Mouse (Mus musculus) Muller cell, postnatal 12 days (primary cell): ENCODE results near the gene Gm17651.
A peak's percentile ranks its signal among the peaks of the same experiment; 100 is the strongest.

Experiments
- DNase-seq: peaks from one replicate; pipeline ENCODE4 v3.0.0-alpha.2; 2015; ENCODE audit errors: inconsistent ontology term

Gene Gm17651

DNA sequence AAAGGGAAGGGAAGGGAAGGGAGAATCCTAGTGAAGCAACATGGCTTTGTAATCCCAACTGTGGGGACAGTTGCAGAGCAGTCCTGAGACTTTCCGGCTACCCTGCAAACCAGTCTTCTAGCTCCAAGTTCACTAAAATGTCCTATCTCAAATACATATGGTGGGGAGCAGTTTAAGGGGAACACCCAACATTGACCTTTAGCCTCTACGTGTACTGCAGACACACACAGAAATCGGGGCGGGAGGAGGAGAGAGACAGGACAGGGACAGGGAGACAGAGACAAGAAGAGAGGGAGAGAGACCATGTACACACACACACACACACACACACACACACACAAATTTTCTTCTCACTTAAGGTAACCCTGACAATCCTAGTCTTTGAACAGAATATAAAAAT is 44.6 kb downstream of the Gm17651 start:
- DNase-seq = no peak

DNA sequence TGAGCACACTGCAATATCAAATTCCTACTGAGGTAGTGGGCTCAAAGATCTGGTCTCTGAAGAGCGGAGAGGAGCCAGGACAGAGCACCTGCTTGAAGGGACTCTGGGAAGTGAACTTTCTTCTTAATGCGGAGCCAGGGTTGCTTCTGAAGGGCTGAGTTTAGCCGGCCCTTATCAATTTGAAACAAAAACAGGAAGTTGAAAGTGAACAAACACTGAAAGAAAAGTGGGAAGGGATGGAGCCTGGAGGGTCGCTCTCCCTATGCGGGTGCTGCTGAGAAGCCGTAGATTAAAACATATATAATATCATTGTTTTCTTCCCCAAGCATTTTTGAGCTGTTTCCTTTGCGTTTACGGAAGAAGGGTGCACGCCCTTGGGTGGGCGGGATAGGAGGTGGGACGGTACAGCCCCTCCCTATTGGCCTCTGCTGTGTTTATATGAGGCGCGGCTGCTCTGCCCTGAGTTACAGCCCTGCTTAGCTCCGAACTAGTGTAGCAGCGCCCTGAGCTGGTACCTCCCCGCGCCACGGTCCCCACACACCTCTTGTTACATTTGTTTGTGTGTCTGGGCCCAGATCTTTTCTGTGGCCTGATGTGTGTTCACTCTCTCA is 46.0 kb downstream of the Gm17651 start, which contains the start of gene Fmo5:
TSS of gene Fmo5 (plus strand) at position 414 of the 611 bp plus-strand sequence.
- DNase-seq = peak; percentile 61

DNA sequence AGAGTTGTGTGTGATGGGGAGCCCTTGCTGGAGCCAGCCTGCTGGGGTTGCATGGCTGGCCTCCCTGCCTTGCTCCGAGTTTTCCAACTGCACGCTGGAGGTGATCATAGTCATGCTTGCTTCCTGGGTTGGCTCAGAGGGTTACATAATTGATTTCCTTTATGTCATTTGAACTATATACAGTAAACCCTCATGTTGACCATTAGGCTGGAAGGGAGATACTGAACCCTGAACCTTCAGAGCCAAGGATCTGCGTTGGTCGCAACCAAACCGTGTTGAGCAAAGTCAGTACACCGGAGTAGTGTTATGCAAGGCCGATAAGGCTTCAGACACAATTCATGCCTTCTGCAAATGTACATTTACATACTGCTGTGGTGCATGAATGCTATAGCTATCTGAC is 46.6 kb downstream of the Gm17651 start:
- DNase-seq = no peak

DNA sequence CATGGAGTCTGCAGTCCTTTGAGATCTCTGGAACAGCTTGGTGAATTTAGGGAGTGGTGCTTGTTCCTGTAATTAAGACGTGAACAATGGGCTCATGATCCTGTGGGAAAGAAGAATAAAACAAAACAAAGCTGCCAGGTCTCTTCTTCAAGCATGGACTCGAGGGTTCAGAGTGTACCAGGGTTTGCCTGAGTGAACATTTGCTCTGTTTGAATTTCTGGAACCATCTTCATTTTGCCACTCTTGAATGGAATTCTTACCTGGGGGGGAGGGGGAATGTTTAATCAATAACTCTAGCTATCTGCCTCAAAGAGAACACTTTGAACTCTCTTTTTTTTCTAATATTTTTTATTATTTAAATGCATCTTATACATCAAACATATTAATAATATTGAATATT is 49.9 kb downstream of the Gm17651 start:
- DNase-seq = no peak
